Mouse (Mus musculus) lung, postnatal 14 days (tissue): ENCODE data around the gene Nup85.
"Not testable (repeated sequence)": the region's sequence is repeated elsewhere in the genome, so short reads cannot be mapped to it uniquely, and the experiment has no call there.

Experiments
- DNase-seq: peaks from one replicate; pipeline ENCODE4 v3.0.0; 2021

Nup85 gene

GRCm38 (mm10) chr11:115564064-115564809, at the start of gene Nup85:
Gene Nup85 (plus strand): TSS chr11:115564434.
- DNase-seq, result peak; percentile 98

DNA sequence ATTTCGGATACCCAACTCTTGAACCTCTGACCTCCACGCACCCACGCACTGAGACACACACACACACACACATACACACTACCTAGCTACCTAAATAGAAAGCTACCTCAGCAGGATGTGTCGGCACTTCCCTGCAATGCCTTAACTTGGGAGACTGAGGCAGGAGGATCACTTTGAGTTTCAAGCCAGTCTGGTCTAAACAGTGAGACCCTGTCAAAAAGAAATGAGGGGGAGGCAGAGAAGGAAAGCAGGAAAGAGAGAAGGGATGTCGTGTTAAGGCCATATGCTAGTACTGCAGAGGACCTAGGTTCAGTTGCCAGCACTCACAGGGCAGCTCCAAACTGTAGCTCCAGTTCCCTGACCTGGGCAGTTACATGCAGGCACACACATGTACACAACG, 49.2 kb upstream of the Nup85 start:
- no peak for DNase-seq

DNA sequence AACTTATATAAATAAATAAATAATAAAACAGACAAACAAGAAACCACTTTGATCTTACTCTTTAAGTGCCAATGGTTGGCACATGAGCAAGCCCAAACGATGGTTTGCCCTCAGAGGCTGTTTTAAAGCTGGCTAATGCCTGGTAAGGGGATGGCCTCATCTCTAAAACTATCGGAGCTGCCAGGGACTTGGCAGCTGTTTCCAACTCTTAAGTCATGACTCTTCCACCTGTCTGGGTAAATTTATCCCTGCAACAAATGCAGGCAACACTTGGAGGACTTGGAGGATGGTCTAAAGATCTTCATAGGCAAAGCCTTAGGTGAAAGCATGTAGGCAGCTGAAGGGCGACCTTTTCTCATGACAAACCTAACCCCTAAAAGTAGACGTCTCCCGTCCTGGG, 47.3 kb upstream of the Nup85 start:
- DNase-seq, result no peak

GRCm38 (mm10) chr11:115518693-115519092, 45.5 kb upstream of the Nup85 start:
- DNase-seq, result no peak

GRCm38 (mm10) chr11:115519581-115519980, 44.7 kb upstream of the Nup85 start:
- DNase-seq, result no peak

GRCm38 (mm10) chr11:115520218-115520617, 44.0 kb upstream of the Nup85 start:
- no peak for DNase-seq

- no peak for DNase-seq
Observed at GRCm38 (mm10) chr11:115521080-115521479, 43.2 kb upstream of the Nup85 start.

- no peak for DNase-seq
Observed at GRCm38 (mm10) chr11:115522238-115522637, 42.0 kb upstream of the Nup85 start.

- DNase-seq, result no peak
Observed at GRCm38 (mm10) chr11:115522703-115523102, 41.5 kb upstream of the Nup85 start.

DNA sequence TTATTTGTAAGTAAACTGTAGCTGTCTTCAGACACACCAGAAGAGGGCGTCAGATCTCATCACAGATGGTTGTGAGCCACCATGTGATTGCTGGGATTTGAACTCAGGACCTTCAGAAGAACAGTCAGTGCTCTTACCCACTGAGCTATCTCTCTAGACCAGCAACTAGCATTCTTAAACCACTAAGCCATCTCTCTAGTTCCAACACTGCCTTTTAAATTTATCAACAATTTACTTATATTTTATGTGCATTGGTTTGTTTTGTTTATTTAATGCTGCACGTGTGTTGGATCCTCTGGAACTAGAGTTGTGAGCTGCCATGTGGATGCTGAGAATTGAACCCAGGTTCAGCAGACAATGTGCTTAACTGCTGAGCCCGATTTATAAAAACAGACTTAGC, 37.8 kb upstream of the Nup85 start:
- not testable (repeated sequence) for DNase-seq

DNA sequence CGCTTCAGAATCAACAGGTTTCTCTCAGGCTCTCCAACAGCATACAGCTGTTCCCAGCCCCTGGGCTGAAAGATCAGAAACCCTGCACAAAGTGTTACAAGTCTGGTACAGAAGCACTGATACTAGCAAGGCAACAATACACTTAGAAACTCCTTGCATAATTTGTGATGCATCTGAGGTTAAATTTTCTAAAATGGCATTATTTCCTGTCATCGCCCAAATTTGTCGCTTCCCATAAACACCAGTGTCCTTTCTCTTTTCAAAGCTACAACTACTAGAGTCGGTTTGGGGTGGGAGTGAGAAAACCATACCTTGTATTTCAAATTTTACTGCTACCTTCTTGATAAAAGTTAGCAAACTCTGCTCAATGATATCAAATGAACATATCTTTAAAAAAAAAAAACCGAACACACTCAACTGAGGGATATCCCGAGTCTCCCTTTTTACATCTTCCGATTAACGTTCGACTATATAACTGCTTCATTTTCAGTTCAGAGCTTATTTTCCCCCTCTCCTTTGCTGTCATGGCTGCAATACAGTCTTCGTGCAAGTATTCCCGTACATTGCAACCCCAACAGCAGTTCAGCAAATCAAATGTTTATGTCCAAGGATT, 29.4 kb upstream of the Nup85 start:
- no peak for DNase-seq

DNA sequence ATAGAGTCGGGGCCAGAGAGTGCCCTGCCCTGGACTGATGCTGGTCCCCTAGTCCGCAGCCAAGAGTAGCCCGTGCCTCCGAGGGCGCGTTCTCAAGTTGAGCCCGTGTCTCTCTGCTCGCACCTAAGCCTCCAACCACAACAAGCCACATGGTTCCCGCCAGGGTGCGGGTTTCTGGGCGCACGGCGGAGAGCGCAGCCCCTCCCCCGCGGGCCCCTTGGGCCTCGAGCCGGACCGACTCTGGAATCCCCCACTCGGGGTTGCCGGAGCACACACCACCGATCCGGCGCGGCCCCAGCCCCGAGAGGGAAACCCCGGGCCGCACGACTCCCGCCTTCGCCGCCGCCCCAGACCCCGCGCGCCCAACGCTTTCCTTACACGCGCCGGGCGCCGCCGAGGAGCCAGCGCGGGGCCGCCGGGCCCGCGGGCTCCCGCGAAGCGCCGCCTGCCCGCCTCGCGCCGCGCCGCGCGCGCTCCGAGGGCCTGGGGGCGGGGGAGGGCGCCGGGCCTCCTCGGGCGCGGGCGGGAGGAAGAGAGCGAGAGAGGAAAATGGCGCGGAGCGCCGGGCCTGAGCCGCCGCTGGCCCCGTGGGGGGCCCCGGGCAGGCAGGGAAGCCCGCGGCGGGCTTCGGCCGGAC, 28.7 kb upstream of the Nup85 start:
- peak; percentile 68 for DNase-seq

DNA sequence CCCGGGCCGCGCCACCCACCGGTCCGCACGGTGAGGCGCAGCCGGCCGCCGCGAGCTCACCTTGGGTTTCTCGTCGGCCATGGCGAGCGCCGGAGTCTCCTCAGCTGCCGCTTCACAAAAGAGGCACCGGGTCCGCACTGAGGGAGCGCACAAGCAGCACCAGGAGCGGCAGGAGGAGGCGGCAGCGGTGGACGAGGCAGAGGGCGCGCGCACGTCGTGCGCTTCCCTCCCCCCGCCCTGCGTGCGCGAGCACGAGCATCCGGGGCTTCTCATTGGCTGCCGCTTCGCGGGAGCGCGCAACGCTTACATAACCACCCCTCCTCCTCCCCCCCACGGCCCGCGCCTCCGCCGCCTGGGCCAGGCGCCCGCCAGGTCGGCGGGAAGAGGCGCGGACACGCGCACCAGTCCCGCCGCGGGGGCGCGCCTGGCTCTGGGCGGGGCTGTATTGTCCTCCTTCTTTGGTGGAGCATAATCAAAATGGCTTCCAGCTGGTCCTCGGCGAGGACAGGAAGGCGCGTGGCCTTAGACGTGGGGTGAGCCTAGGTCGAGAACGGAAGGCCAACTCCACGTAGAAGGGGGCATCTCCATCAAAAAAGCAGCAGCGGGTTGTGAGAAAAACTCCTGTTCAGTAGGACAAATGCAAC, 28.1 kb upstream of the Nup85 start, which contains the start of gene Sumo2:
Gene Sumo2 (minus strand): TSS at position 239 of the 644 bp plus-strand sequence.
- DNase-seq, result peak; percentile 99

DNA sequence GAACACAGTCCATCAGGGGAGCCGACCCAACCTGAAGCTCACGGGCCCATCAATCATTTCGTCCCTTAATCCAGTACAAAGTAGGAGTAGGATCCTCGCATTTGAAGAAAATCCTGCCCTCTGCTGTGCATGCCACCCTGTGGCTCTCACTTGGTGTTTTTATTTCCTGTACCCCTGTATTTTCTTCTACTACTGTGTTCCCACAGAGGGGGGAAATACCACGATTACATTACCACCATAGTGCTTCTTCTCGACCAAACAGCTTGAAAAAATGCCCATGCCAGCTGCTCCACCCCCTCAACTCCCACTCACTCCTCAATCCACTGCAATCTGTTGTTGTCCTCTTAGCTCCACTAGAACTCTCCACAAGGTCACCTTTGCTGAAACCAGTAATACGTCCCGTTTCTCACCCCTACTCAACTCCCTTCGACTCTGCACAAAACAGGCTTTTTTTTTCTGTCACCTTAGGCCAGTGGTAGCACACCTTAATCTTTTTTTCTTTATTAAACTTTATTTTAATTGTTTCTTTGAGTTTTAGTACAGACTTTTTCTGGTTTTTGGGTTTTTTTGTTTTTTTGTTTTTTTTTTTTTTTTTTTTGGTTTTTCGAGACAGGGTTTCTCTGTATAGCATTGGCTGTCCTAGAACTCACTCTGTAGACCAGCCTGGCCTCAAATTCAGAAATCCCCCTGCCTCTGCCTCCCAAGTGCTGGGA, 27.2 kb upstream of the Nup85 start:
- peak; percentile 4 for DNase-seq

GRCm38 (mm10) chr11:115538045-115538444, 26.2 kb upstream of the Nup85 start:
- DNase-seq, result no peak

- no peak for DNase-seq
Observed at GRCm38 (mm10) chr11:115543571-115543970, 20.7 kb upstream of the Nup85 start.

DNA sequence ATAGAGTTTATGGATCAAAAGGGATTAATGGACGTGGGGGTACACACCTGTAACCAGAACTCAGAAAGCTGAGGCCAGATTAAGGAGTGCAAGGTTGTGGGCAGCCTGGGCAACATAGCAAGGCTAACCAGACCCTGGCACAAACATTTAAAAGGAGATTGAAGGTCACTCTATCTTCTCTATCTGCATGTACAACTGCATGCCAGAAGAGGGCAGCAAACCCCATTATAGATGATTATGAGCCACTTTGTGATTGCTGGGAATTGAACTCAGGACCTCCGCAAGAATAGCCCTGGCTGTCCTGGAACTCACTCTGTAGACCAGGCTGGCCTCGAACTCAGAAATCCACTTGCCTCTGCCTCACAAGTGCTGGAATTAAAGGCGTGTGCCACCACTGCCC, 11.5 kb upstream of the Nup85 start:
- DNase-seq, result peak; percentile 7

- DNase-seq, result no peak
Observed at GRCm38 (mm10) chr11:115555717-115556116, 8.5 kb upstream of the Nup85 start.

DNA sequence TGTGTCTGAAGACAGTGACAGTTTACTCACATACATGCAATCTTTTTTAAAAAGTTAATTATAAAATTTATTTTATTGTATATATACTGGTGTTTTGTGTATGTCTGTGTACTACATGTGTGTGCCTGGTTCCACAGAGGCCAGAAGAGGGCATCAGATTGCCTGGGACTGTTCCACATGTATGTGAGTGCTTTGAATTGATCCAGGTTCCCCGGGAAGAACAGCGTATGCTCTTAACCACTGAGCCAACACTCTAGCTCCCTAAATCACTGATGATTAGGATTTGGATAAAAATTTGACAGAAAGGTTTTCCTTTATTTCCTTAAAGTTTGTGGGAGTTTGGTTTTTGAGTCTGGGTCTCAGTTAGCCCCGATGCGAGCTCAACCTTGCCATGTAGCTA, 828 bp upstream of the Nup85 start:
- no peak for DNase-seq

DNA sequence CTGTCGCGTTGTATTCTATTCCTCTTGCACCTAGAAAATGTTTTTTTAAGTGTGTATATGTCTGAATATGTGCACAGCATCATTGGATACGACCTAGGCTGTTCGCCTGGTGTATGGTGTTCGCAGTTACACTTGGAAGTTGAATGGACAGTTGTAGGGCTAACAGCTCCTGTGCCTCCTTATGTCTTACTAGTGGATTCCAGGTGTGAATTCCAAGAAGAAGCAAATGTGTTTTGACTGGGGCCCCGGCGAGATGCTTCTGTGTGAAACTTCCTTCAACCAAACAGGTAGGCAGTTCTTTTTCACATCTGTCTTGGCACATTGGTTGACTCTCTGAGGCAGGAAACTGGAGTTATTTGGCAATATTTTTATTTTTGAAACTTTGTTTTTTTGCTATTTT, 727 bp downstream of the Nup85 start:
- DNase-seq, result no peak

DNA sequence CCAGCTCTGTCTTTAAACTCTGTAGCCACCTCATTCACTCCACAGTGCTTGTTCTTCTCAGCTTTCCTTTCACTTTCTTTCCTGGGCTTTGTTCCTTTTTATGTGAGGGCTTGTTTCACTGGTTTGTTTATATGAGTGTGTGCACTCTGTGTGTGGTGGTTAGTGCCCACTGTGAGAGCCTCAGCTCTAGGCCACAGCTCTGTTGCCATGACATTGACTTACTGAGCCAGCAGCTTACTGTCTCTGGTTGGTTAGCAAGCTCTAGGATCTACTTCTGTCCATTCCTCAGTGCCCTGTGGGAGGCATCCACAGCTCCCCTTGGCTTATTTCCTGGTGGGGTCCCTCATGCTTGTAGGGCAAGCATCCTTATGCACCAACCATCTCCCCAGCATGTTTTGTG, 14.8 kb downstream of the Nup85 start:
- DNase-seq, result no peak

GRCm38 (mm10) chr11:115582913-115583606, 18.8 kb downstream of the Nup85 start:
- no peak for DNase-seq
